Mouse (Mus musculus) frontal cortex, postnatal 10 days (tissue): ENCODE data around the gene Gm9944.

ENCODE experiments used
- DNase-seq, 2 experiments: peaks; one replicate each; pipeline ENCODE4 v3.0.0; 2022; ENCODE audit warnings: low spot score in 2 of 2, mixed read lengths in 1 of 2

The Gm9944 gene

GRCm38 (mm10) chr4:144453217-144453616 lies at the start of gene Gm9944:
Gm9944 (minus strand) TSS chr4:144453317.
- no peak for DNase-seq

- DNase-seq: no peak
These were observed 40.2 kb upstream of the Gm9944 start for GRCm38 (mm10) chr4:144493331-144493730.

- DNase-seq: no peak
These were observed 15.0 kb upstream of the Gm9944 start for GRCm38 (mm10) chr4:144468091-144468490.

GRCm38 (mm10) chr4:144465206-144465605 lies 12.1 kb upstream of the Gm9944 start:
- DNase-seq: no peak

GRCm38 (mm10) chr4:144463656-144464055 lies 10.5 kb upstream of the Gm9944 start, which contains the start of gene Aadacl3:
Aadacl3 (minus strand) TSS chr4:144463756.
- no peak for DNase-seq

- no peak for DNase-seq
These were observed 4.6 kb downstream of the Gm9944 start for GRCm38 (mm10) chr4:144448546-144448945.

- DNase-seq: no peak
These were observed 11.5 kb downstream of the Gm9944 start for GRCm38 (mm10) chr4:144441582-144441981.

- DNase-seq: no peak
These were observed 12.0 kb downstream of the Gm9944 start for GRCm38 (mm10) chr4:144441095-144441494.

GRCm38 (mm10) chr4:144438672-144439071 lies 14.4 kb downstream of the Gm9944 start, which contains the start of gene 1700012P22Rik:
1700012P22Rik (minus strand) TSS chr4:144438772.
- no peak for DNase-seq

GRCm38 (mm10) chr4:144433216-144433615 lies 19.9 kb downstream of the Gm9944 start:
- no peak for DNase-seq

- no peak for DNase-seq
These were observed 22.4 kb downstream of the Gm9944 start for GRCm38 (mm10) chr4:144430723-144431122.

GRCm38 (mm10) chr4:144428868-144429267 lies 24.2 kb downstream of the Gm9944 start:
- no peak for DNase-seq

- DNase-seq: no peak
These were observed 28.5 kb downstream of the Gm9944 start for GRCm38 (mm10) chr4:144424590-144424989.

GRCm38 (mm10) chr4:144420644-144421043 lies 32.5 kb downstream of the Gm9944 start:
- no peak for DNase-seq

GRCm38 (mm10) chr4:144408290-144408689 lies 44.8 kb downstream of the Gm9944 start, which contains the start of gene Pramef12:
Pramef12 (minus strand) TSS chr4:144408464.
- no peak for DNase-seq

- no peak for DNase-seq
These were observed 46.9 kb downstream of the Gm9944 start for GRCm38 (mm10) chr4:144406261-144406660.

GRCm38 (mm10) chr4:144404456-144405086 lies 48.5 kb downstream of the Gm9944 start:
- DNase-seq: no peak
